Mouse (Mus musculus): ENCODE data around the gene Nr4a1.

The Nr4a1 gene

DNA sequence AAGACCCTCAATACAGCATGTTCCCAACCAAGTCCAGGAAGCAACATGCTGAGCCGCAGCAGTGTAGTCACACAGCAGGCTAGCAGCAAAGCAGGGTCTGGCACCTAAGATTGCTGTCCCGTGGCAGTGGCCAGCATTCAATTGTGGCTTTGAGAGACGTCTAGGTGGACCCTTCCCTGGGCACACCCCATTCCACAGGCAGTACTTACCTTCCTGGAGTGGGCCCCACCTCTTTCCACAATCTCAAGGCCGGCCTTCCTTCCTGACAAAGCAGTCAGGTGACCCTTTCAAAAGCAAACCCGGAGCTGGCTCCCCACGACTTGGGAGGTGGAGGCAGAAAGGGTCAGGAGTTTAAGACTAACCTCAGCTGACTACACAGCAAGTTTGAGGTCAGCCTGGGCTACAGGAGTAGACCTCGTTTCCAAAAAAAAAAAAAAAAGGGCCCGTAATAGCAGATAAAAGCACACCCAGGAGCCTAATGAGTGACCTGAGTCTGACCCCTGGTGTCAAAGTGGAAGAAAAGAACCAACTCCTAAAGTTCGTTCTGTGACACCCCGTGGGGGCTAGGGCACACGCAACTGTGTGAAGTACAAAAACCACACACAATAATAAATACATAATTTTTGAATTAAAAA is 20.3 kb upstream of the Nr4a1 start:
- DNase-seq (ENCODE audit: low spot score): no peak

- DNase-seq (ENCODE audit: low spot score): no peak
Measured at GRCm38 (mm10) chr15:101234611-101235341, 19.3 kb upstream of the Nr4a1 start.

GRCm38 (mm10) chr15:101235342-101235698 is 18.7 kb upstream of the Nr4a1 start:
- DNase-seq (ENCODE audit: low spot score): no peak

- DNase-seq (ENCODE audit: low spot score): no peak
Measured at GRCm38 (mm10) chr15:101235728-101236327, 18.2 kb upstream of the Nr4a1 start.

DNA sequence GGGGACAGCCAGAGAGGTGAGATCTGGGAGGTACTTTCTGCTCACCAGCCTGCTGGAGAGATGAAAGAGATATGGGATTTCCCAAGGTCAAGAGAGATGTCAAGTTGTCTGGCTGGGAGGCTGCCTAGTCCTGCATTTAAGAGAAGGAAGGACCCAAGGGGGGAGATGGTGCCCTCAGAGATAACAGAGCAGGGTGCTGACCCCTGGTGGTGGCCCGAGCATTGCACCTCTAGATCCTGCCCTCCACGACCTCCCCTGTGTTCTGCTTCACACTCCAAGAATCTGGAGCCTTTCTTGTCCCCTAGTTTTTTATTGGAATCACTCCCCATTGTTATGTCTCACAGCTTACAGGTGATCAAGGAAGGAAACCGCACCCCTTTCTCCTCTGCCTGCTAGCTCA is 17.2 kb upstream of the Nr4a1 start:
- DNase-seq (ENCODE audit: low spot score): no peak

DNA sequence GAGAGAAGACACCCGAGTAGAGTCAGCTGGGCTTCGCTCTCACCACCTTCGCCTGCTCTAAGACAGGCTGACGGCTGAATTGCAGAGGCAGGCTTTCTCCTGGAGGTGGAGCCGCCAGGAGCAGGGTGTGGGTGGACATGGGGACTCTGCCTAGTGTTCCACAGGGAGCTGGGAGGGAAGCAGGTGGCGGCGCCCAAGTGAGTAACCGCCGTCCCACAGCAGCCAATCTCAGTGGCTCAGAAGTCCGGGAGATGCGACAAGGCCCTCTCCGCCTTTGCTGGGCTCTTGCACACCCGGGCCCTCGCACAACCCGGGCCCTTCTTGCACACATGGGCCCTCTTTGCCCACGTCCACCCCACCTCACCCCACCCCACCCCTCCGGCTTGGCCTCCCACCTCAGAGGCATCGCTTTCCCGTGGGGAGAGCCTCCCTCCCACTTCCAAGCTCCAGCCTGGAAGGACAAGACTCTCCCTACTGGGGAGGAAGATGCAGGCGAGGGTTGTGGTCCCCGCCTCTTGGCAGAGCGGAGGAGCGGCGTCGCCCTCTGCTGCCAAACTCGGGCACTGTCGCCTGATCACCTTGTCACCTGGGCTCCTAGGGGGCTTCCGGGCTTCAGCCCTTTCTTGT is 15.1 kb upstream of the Nr4a1 start:
- no peak for DNase-seq (ENCODE audit: low spot score)

DNA sequence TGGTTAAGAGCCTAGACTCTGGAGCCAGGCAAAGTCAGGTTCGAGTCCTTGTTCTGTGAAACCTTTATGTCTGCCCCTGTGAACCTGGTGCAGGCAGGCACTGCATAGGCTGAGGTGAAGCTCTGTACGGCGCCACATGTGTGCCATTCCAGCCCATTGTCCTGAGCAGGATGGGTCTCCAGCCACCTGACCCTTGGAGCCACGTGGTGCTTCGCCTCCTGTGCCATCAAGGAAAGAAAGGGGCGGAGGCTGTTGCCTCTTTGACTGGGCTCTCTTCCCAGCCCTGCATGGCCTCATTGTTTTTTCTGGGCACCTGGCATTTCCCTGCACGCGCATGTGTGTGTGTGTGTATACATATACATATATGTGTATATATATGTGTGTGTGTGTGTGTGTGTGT is 14.2 kb upstream of the Nr4a1 start:
- no peak for DNase-seq (ENCODE audit: low spot score)

GRCm38 (mm10) chr15:101240799-101241204 is 13.3 kb upstream of the Nr4a1 start:
- no peak for DNase-seq (ENCODE audit: low spot score)

DNA sequence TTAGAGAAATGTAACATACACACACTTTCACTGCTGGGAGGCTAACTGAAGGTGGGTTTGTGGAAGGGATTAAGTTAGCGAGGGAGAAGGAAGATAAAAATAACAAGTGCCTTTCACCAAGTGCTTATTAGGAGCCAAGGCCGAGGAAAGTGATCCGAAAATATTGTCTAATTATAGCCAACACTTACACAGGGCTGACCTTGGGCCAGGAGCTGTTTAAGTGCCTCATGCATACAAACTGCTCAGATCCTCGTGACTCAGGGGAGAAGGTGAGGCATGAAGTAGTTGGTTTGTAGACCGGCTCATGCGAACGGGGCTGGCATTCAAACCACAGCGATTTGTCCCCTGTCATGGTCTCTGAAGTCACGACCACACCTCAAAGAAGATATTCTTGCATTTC is 12.8 kb upstream of the Nr4a1 start:
- no peak for DNase-seq (ENCODE audit: low spot score)

- DNase-seq (ENCODE audit: low spot score): no peak
Measured at GRCm38 (mm10) chr15:101241853-101242252, 12.2 kb upstream of the Nr4a1 start.

DNA sequence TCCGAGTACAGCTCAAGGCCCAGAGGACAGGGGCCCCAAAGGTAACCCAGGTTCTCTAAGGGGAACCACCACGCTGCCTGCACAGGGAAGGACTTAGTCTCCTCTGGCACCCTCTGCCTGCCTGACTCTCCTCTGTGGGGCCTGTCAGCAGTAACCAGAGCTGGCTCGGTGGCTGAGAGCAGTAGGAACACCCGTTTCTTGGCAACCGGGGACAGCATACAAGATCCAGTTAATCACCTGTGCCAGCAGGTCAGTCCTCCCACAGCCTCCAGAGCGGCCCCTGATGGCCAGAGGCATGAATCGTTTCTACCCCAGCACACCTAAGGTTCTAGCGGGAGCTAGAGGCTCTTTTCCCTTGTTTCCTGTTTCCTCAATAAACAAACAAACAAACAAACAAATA is 11.4 kb upstream of the Nr4a1 start:
- DNase-seq (ENCODE audit: low spot score): no peak

GRCm38 (mm10) chr15:101244012-101244411 is 10.1 kb upstream of the Nr4a1 start:
- DNase-seq (ENCODE audit: low spot score): no peak

DNA sequence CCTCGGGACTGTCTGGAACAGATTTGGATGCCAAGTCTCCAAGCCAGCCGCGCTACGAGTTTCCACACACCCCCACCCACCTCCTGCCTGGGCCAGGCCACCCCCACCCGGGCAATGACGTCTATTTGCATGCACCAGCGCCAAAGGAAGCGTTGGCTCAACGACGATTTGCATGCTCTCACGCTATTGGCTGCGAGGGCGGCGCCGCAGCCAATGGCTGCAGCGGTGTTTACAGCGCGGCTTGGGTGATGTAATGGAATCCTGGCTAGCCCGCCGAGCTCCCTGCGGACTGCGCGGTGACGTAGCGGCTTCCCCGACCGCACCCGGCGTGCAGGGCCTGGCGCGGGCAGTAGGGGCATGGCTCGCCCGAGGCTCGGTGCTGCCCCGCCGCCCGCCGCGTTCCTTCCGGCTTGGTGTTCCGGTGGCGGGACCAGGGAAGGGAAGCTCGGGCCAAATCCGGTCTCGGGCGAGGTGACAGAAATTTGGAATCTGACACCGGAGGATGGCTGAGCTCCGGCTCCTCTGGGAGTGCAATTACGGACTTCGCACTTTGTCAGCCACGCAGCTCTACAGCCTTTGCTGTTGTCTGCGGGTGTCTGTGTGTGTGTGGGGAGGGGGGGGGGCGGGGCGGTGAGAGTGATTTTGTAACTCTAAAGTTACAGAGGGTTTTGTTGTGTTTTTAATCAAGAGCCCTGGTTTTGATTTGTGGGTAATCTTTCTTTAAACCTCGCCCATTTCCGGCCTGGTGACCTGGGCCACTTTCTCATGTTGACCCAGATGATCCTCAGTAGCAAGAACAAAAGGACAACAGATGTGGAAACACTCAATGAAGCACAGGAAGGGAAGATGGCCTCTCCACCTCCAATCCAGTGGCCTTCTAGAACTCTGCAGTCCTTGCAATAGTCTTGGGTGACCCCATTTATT is 7.6 kb upstream of the Nr4a1 start:
- peak; percentile 85 for DNase-seq (ENCODE audit: low spot score)

DNA sequence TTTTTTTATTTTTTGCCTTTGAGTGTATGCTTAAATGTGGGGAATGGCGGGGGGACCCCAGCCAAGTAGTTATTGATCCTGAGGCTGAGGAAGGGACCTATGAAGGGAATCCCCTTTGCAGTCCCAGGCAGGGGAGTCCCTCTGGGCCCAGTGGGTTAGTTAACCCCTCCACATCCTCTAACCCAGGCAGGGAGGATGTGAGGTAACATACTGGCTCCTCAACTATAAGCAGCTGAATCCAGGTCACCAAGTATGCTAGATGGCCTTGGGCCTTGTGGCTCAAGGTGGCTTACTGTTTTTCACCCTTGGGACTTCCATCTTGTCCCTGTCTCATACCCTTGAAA is 6.9 kb upstream of the Nr4a1 start:
- no peak for DNase-seq (ENCODE audit: low spot score)

GRCm38 (mm10) chr15:101248029-101248710 is 5.9 kb upstream of the Nr4a1 start:
- no peak for DNase-seq (ENCODE audit: low spot score)

DNA sequence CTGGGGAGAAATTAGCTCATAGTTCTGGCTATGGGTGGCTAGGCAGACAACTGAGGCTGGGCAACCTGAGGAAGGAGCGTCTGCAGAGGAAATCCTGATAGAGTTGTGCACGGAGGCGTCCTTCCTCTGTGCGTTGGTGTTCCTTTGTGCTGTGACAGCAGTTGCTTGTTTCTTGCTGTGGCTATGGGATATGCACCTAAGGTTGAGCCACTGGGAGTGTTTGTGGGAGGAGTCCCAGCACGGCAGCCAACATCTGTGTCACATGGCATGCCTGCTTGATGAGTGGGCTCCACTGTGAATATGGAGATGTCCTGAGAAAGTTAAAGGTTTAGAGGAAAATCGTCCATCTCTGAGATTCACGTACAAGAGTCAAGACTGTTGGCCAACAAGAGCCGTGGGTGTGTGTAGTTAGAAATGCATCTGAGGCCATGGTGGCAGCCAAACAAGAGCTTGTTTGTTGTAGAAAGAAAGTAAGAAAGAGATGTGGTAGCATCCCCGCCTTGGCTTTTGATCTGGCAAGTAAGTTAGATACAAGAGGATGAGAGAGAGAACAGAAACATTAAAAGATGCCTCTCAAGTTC is 3.8 kb upstream of the Nr4a1 start:
- DNase-seq (ENCODE audit: low spot score): no peak

- DNase-seq (ENCODE audit: low spot score): no peak
Measured at GRCm38 (mm10) chr15:101251930-101252329, 2.1 kb upstream of the Nr4a1 start.

- DNase-seq (ENCODE audit: low spot score): no peak
Measured at GRCm38 (mm10) chr15:101252614-101253013, 1.5 kb upstream of the Nr4a1 start.

- no peak for DNase-seq (ENCODE audit: low spot score)
Measured at GRCm38 (mm10) chr15:101253563-101253885, 545 bp upstream of the Nr4a1 start.

- DNase-seq (ENCODE audit: low spot score): no peak
Measured at GRCm38 (mm10) chr15:101255842-101256462, 1.9 kb downstream of the Nr4a1 start.

All from ovary, postnatal 10 days (tissue).